Mouse (Mus musculus) myocyte (in vitro differentiated cells): ENCODE measurements around the gene D7Ertd443e. TPM values are rescaled to one million over a fixed set of nuclear protein-coding genes. Genes with fewer than 3 reads are reported as not detected.

ENCODE experiments used
- H3K27me3 ChIP-seq: one replicate; pipeline ENCODE4 v1.6.1; 2011; ENCODE audit not compliant: control insufficient read depth, insufficient read depth, insufficient read length
- H3K36me3 ChIP-seq: one replicate; pipeline ENCODE4 v1.6.1; 2011; ENCODE audit not compliant: control insufficient read depth, insufficient read depth
- H3K4me2 ChIP-seq: one replicate; pipeline ENCODE4 v1.6.1; 2011; ENCODE audit warnings: low read depth, control low read depth
- H3K4me3 ChIP-seq: one replicate; pipeline ENCODE4 v1.5.1; 2011; ENCODE audit warnings: mild to moderate bottlenecking, control low read depth, moderate library complexity
- H3K79me2 ChIP-seq: one replicate; pipeline ENCODE4 v1.6.1; 2011; ENCODE audit not compliant: control insufficient read depth, insufficient read depth
- H3ac ChIP-seq: one replicate; pipeline ENCODE4 v1.6.1; 2011; ENCODE audit not compliant: control insufficient read depth, insufficient read length
- CEBPB ChIP-seq: IDR thresholded peaks from 2 replicates; pipeline ENCODE4 v1.6.1; 2011; ENCODE audit warnings: mild to moderate bottlenecking, moderate library complexity; ENCODE audit not compliant: poor library complexity, insufficient read depth, severe bottlenecking
- E2F4 ChIP-seq: IDR thresholded peaks from one replicate; pipeline ENCODE4 v1.6.1; 2011; ENCODE audit warnings: mild to moderate bottlenecking, control low read depth, moderate library complexity; ENCODE audit not compliant: insufficient read depth
- MAX ChIP-seq: IDR thresholded peaks from one replicate; pipeline ENCODE4 v1.6.1; 2011; ENCODE audit warnings: low read depth, mild to moderate bottlenecking, control low read depth
- MYOD1 ChIP-seq, 3 experiments: IDR thresholded peaks; one replicate each; pipeline ENCODE4 v1.6.1; 2011; ENCODE audit warnings: control low read depth in 2 of 3, low read depth in 2 of 3, mild to moderate bottlenecking in 2 of 3, moderate library complexity in 1 of 3; ENCODE audit not compliant: insufficient read length in 2 of 3, control insufficient read depth in 1 of 3
- MYOG ChIP-seq, 3 experiments: IDR thresholded peaks; one replicate each; pipeline ENCODE4 v1.6.1; 2011; ENCODE audit warnings: control low read depth in 2 of 3, low read depth in 2 of 3, mild to moderate bottlenecking in 2 of 3; ENCODE audit not compliant: insufficient read length in 2 of 3, control insufficient read depth in 1 of 3, insufficient read depth in 1 of 3
- POLR2A ChIP-seq: IDR thresholded peaks from one replicate; pipeline ENCODE4 v1.6.1; 2011; ENCODE audit warnings: low read depth, mild to moderate bottlenecking, control low read depth, moderate library complexity; ENCODE audit not compliant: insufficient read length
- POLR2AphosphoS2 ChIP-seq: IDR thresholded peaks from one replicate; pipeline ENCODE4 v1.6.1; 2011; ENCODE audit warnings: low read depth, control low read depth; ENCODE audit not compliant: insufficient read length
- REST ChIP-seq: IDR thresholded peaks from one replicate; pipeline ENCODE4 v1.6.1; 2011; ENCODE audit warnings: mild to moderate bottlenecking, control low read depth, moderate library complexity; ENCODE audit not compliant: insufficient read depth, insufficient read length
- SRF ChIP-seq: IDR thresholded peaks from one replicate; pipeline ENCODE4 v1.6.1; 2011; ENCODE audit warnings: low read depth; ENCODE audit not compliant: control insufficient read depth, insufficient read length
- TCF12 ChIP-seq: IDR thresholded peaks from one replicate; pipeline ENCODE4 v1.6.1; 2011; ENCODE audit warnings: mild to moderate bottlenecking, control low read depth; ENCODE audit not compliant: poor library complexity, insufficient read depth, severe bottlenecking
- TCF3 ChIP-seq: IDR thresholded peaks from one replicate; pipeline ENCODE4 v1.6.1; 2011; ENCODE audit warnings: low read depth, control low read depth; ENCODE audit not compliant: insufficient read length
- USF1 ChIP-seq: IDR thresholded peaks from one replicate; pipeline ENCODE4 v1.6.1; 2011; ENCODE audit warnings: low read depth, mild to moderate bottlenecking, control low read depth, moderate library complexity
- polyA plus RNA-seq: library from polyadenylated mRNA; unstranded; fragments of >200 nt; fragmentation: generic; extraction: Trizol; gene quantifications from one replicate; pipeline ENCODE4 v1.2.1, GENCODE M21; 2012; ENCODE audit warnings: missing spikeins

The D7Ertd443e gene
- polyA plus RNA-seq, 1 experiment: 0.06 TPM

GRCm38 (mm10) chr7:134342202-134342601 is 43.3 kb downstream of the D7Ertd443e start:
- no peaks in the 10 kb centered on the region for H3K36me3 ChIP-seq
- no peak overlapping the region for H3ac ChIP-seq
- no peak for TF ChIP-seq TCF3
- TF ChIP-seq MYOG (IDR thresholded peaks at IDR 0.05; ENCODE audit: control insufficient read depth in 1 of 3, insufficient read depth in 1 of 3, insufficient read length in 2 of 3, low read depth in 2 of 3): no peak
- TF ChIP-seq REST: no peak
- no peak for TF ChIP-seq E2F4
- no peak for TF ChIP-seq POLR2AphosphoS2
- TF ChIP-seq MYOD1 (IDR thresholded peaks at IDR 0.05; ENCODE audit: control insufficient read depth in 1 of 3, insufficient read length in 2 of 3, low read depth in 2 of 3): no peak
- no peak for TF ChIP-seq POLR2A
- no peak for TF ChIP-seq TCF12
- TF ChIP-seq SRF: no peak
- no peak for TF ChIP-seq CEBPB
- TF ChIP-seq USF1: no peak
- TF ChIP-seq MAX: no peak
- no peaks in the 10 kb centered on the region for H3K27me3 ChIP-seq
- H3K79me2 ChIP-seq: no peaks in the 10 kb centered on the region
- no peak overlapping the region for H3K4me3 ChIP-seq
- H3K4me2 ChIP-seq: no peak overlapping the region

DNA sequence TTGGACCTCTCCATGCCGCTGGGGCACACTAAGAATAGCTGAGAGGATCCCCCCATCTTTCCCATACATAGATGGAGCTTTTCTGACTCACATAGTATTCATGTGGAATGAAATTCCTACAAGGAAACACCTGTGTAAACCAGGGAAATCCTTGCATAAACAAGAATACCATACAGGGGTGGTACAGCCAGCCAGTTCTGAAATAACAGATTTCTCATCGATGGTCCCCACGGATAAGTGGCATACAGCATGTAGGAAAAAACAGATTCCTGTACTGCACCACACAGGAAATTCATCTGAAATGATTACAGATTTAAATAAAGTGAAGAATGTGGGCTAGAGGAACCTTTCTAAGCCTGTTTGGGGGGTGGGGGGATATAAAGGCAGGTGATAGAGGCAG is 49.5 kb downstream of the D7Ertd443e start:
- no peak for TF ChIP-seq TCF3
- no peak for TF ChIP-seq TCF12
- no peak for TF ChIP-seq E2F4
- Histone ChIP-seq H3K27me3 (no peaks in the 10 kb centered on the region), H3K36me3 (no peaks in the 10 kb centered on the region), H3K79me2 (no peaks in the 10 kb centered on the region), H3K4me3 (no peak overlapping the region), H3K4me2 (no peak overlapping the region), H3ac (no peak overlapping the region)

- TF ChIP-seq MAX: no peak
- Histone ChIP-seq H3K36me3 (no peaks in the 10 kb centered on the region), H3K79me2 (no peaks in the 10 kb centered on the region), H3K4me2 (no peak overlapping the region), H3K4me3 (no peak overlapping the region), H3ac (no peak overlapping the region), H3K27me3 (no peaks in the 10 kb centered on the region)
These were observed 64.5 kb downstream of the D7Ertd443e start for GRCm38 (mm10) chr7:134320979-134321378.

DNA sequence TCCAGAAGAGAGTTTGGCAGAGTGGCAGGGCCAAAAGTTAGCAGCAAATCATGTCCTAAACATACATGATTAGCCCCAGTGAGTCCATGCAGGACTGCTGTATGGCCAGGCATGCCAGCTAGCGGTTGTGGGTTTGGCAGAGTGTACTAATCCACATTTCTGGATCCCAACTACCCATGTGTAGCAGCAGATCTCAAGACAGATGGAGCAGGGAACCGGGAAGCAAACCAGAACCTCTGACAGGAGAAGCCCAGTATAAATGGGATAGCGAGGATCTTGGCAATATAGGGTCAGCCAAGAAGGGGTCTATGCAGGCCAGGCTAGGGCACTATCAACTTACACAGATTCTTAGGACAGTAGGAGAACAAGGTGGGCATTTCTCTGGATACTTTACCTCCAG is 83.4 kb downstream of the D7Ertd443e start:
- TF ChIP-seq MAX: no peak
- no peak for TF ChIP-seq POLR2A
- no peak for TF ChIP-seq TCF3
- no peak for TF ChIP-seq MYOG (IDR thresholded peaks at IDR 0.05; ENCODE audit: control insufficient read depth in 1 of 3, insufficient read depth in 1 of 3, insufficient read length in 2 of 3, low read depth in 2 of 3)
- TF ChIP-seq MYOD1 (IDR thresholded peaks at IDR 0.05; ENCODE audit: control insufficient read depth in 1 of 3, insufficient read length in 2 of 3, low read depth in 2 of 3): no peak
- TF ChIP-seq TCF12: no peak
- no peak for TF ChIP-seq SRF
- no peak for TF ChIP-seq CEBPB
- TF ChIP-seq USF1: no peak
- TF ChIP-seq E2F4: no peak
- no peak for TF ChIP-seq POLR2AphosphoS2
- TF ChIP-seq REST: no peak
- H3K4me3 ChIP-seq: no peak overlapping the region
- H3K79me2 ChIP-seq: no peaks in the 10 kb centered on the region
- H3K27me3 ChIP-seq: no peaks in the 10 kb centered on the region
- H3K4me2 ChIP-seq: no peak overlapping the region
- no peaks in the 10 kb centered on the region for H3K36me3 ChIP-seq
- H3ac ChIP-seq: no peak overlapping the region

GRCm38 (mm10) chr7:134301285-134301684 is 84.2 kb downstream of the D7Ertd443e start:
- no peak overlapping the region for H3K4me2 ChIP-seq
- H3K4me3 ChIP-seq: no peak overlapping the region
- H3K79me2 ChIP-seq: no peaks in the 10 kb centered on the region
- no peak overlapping the region for H3ac ChIP-seq
- TF ChIP-seq MYOG (IDR thresholded peaks at IDR 0.05; ENCODE audit: control insufficient read depth in 1 of 3, insufficient read depth in 1 of 3, insufficient read length in 2 of 3, low read depth in 2 of 3): no peak
- no peak for TF ChIP-seq SRF
- no peak for TF ChIP-seq TCF12
- TF ChIP-seq USF1: no peak
- TF ChIP-seq REST: no peak
- no peak for TF ChIP-seq POLR2A
- TF ChIP-seq MAX: no peak
- H3K36me3 ChIP-seq: no peaks in the 10 kb centered on the region
- no peaks in the 10 kb centered on the region for H3K27me3 ChIP-seq

GRCm38 (mm10) chr7:134292750-134293149 is 92.7 kb downstream of the D7Ertd443e start:
- Histone ChIP-seq H3K36me3 (no peaks in the 10 kb centered on the region), H3K79me2 (no peaks in the 10 kb centered on the region), H3K27me3 (no peaks in the 10 kb centered on the region), H3ac (no peak overlapping the region), H3K4me3 (no peak overlapping the region), H3K4me2 (no peak overlapping the region)
- TF ChIP-seq TCF12: no peak
